ENCODE assay signal across 11 mouse cellular contexts in genomic region chr16:93071726-93072125, GRCm38 (mm10).
DNase-seq lines count a peak whose midpoint lies in the region; ATAC-seq and TF ChIP-seq lines count a peak whose summit lies in the region.
"Had no signal": no experiment of that assay in that cellular context is flagged by ENCODE, and none has a peak within 500 bp of the region (broad histone marks: within the 10 kb centered on the region; RNA-seq: fewer than 3 reads in every experiment).

No protein-coding gene starts in this region.

- H3K4me2 ChIP-seq in heart, embryonic 15.5 days: peak overlapping the region; percentile 30
- H3K4me2 ChIP-seq: hindbrain, embryonic 15.5 days had no signal

- H3K4me1 ChIP-seq in heart, embryonic 15.5 days (replicated peaks): peaks cover 15% of the 10 kb centered on the region
- no peaks in the 10 kb centered on the region for H3K4me1 ChIP-seq in liver, adult 2 months (ENCODE audit: control insufficient read depth, insufficient read depth, low read length)
- H3K4me1 ChIP-seq: hindbrain, embryonic 15.5 days had no signal

- TF ChIP-seq POLR2A in liver, adult 2 months (IDR thresholded peaks at IDR 0.05; ENCODE audit: extremely low read depth, insufficient read depth, low read length): no peak

- no peak overlapping the region for H3K4me3 ChIP-seq in heart, embryonic 15.5 days
- H3K4me3 ChIP-seq in liver, adult 2 months (ENCODE audit: insufficient read depth, low read depth, low read length): no peak overlapping the region
- H3K4me3 ChIP-seq: hindbrain, embryonic 15.5 days had no signal

- intact Hi-C loops in left cerebral cortex, postnatal 14 days (cut with DNase I): no loop called here

- H3K79me2 ChIP-seq in liver, adult 2 months (ENCODE audit: control insufficient read depth, insufficient read depth, low read length): no peaks in the 10 kb centered on the region

- TF ChIP-seq CTCF in liver, adult 2 months (IDR thresholded peaks at IDR 0.05; ENCODE audit: low read depth, low read length): no peak

- 20% methylated on average over 6 of the region's 6 CpGs for WGBS in heart, embryonic 15.5 days
- 54% methylated on average over 6 of the region's 6 CpGs for WGBS in liver, adult 2 months

- H3K36me3 ChIP-seq in heart, embryonic 15.5 days: no peaks in the 10 kb centered on the region
- H3K36me3 ChIP-seq in liver, adult 2 months (ENCODE audit: control insufficient read depth, insufficient read depth, low read length): no peaks in the 10 kb centered on the region
- H3K36me3 ChIP-seq: hindbrain, embryonic 15.5 days had no signal

- H3K27me3 ChIP-seq in heart, embryonic 15.5 days: 0 out of 2 replicates have a peak, but pooled peaks cover 8% of the 10 kb centered on the region
- H3K27me3 ChIP-seq in liver, adult 2 months (ENCODE audit: control insufficient read depth, insufficient read depth, low read length): no peaks in the 10 kb centered on the region
- H3K27me3 ChIP-seq: hindbrain, embryonic 15.5 days had no signal

- ATAC-seq in heart, embryonic 15.5 days (replicated peaks; ENCODE audit: insufficient number of reproducible peaks, insufficient read depth, low FRiP score, low read depth): peak; percentile 71
- ATAC-seq in erythroid progenitor cell, adult 5-6 weeks (replicated peaks; ENCODE audit: low FRiP score, poor library complexity, severe bottlenecking): no peak

- no peaks in the 10 kb centered on the region for H3K9me3 ChIP-seq in heart, embryonic 15.5 days (replicated peaks)
- H3K9me3 ChIP-seq: hindbrain, embryonic 15.5 days had no signal

- DNase-seq in embryo, embryonic 10 days (ENCODE audit: low spot score): peak; percentile 11
- DNase-seq in embryo, embryonic 9.5 days (ENCODE audit: extremely low spot score): no peak
- DNase-seq in 416B (ENCODE audit: low read depth): peak; percentile 38
- DNase-seq in liver, adult 2 months (ENCODE audit: extremely low read depth, low read depth, low spot score): no peak
- DNase-seq in left cerebral cortex, postnatal 14 days (ENCODE audit: low spot score in 2 of 2): no peak
- no peak for DNase-seq in natural killer cell, adult 2 months (ENCODE audit: low spot score in 2 of 2)
- DNase-seq: adrenal gland, adult 8-10 months had no signal

- peak overlapping the region; percentile 70 for H3K27ac ChIP-seq in heart, embryonic 15.5 days
- peak overlapping the region; percentile 2; the same call in 1 of the 2 replicates for H3K27ac ChIP-seq in liver, adult 2 months (replicated peaks; ENCODE audit: insufficient read depth, low read depth, low read length)
- H3K27ac ChIP-seq: hindbrain, embryonic 15.5 days; macrophage had no signal

- H3K9ac ChIP-seq in heart, embryonic 15.5 days: no peak overlapping the region
- H3K9ac ChIP-seq in liver, adult 2 months (ENCODE audit: low read depth, low read length): no peak overlapping the region
- H3K9ac ChIP-seq: hindbrain, embryonic 15.5 days had no signal

Comparison
In these comparisons a context has a peak if more than half of its experiments do, and no peak if none do; other contexts are left out.
1. DNase-seq: peak in embryo, embryonic 10 days (single experiment) and 416B (single experiment); none in embryo, embryonic 9.5 days (single experiment), liver, adult 2 months (single experiment), left cerebral cortex, postnatal 14 days (0 of 2) and natural killer cell, adult 2 months (0 of 2).